Mouse (Mus musculus): ENCODE results near the gene Sept7. TPM values are rescaled to one million over a fixed set of nuclear protein-coding genes. Genes with fewer than 3 reads are reported as not detected.
A peak's percentile ranks its signal among the peaks of the same experiment; 100 is the strongest.
"Not testable (repeated sequence)": the region's sequence is repeated elsewhere in the genome, so short reads cannot be mapped to it uniquely, and the experiment has no call there.

Sept7 gene
- polyA plus RNA-seq, 1 experiment from 2014 or later = 258 TPM

- 96% methylated on average over 1 of the region's 1 CpGs for WGBS
- H3K4me1 ChIP-seq = no peaks in the 10 kb centered on the region
- no peaks in the 10 kb centered on the region for H3K9me3 ChIP-seq
- no peak overlapping the region for H3K9ac ChIP-seq (replicated peaks)
- ATAC-seq (ENCODE audit: low FRiP score, low read depth) = no peak
- H3K4me2 ChIP-seq (replicated peaks) = no peak overlapping the region
- no peaks in the 10 kb centered on the region for H3K27me3 ChIP-seq
- H3K36me3 ChIP-seq = peaks cover 8% of the 10 kb centered on the region
- no peak overlapping the region for H3K27ac ChIP-seq (replicated peaks)
- no peak overlapping the region for H3K4me3 ChIP-seq
Measured at GRCm38 (mm10) chr9:25262087-25262486, 9.8 kb downstream of the Sept7 start.

GRCm38 (mm10) chr9:25265795-25266194 is 13.6 kb downstream of the Sept7 start:
- Histone ChIP-seq H3K9me3 (no peaks in the 10 kb centered on the region), H3K9ac (replicated peaks) (no peak overlapping the region), H3K4me2 (replicated peaks) (no peak overlapping the region), H3K4me1 (no peaks in the 10 kb centered on the region), H3K27me3 (no peaks in the 10 kb centered on the region), H3K27ac (replicated peaks) (no peak overlapping the region), H3K4me3 (no peak overlapping the region), H3K36me3 (peaks cover 20% of the 10 kb centered on the region)
- 95% methylated on average over 4 of the region's 4 CpGs for WGBS
- ATAC-seq (ENCODE audit: low FRiP score, low read depth) = no peak

- H3K9ac ChIP-seq (replicated peaks) = no peak overlapping the region
- H3K36me3 ChIP-seq = peaks cover 20% of the 10 kb centered on the region
- H3K9me3 ChIP-seq = no peaks in the 10 kb centered on the region
- H3K4me2 ChIP-seq (replicated peaks) = no peak overlapping the region
- WGBS = 98% methylated on average over 3 of the region's 3 CpGs
- H3K27me3 ChIP-seq = no peaks in the 10 kb centered on the region
- no peak for ATAC-seq (ENCODE audit: low FRiP score, low read depth)
- H3K27ac ChIP-seq (replicated peaks) = no peak overlapping the region
- H3K4me3 ChIP-seq = no peak overlapping the region
- no peaks in the 10 kb centered on the region for H3K4me1 ChIP-seq
Measured at GRCm38 (mm10) chr9:25267133-25267532, 14.9 kb downstream of the Sept7 start.

GRCm38 (mm10) chr9:25267574-25267973 is 15.3 kb downstream of the Sept7 start:
- Histone ChIP-seq H3K4me3 (no peak overlapping the region), H3K9ac (replicated peaks) (no peak overlapping the region), H3K36me3 (peaks cover 20% of the 10 kb centered on the region), H3K4me2 (replicated peaks) (no peak overlapping the region), H3K27me3 (no peaks in the 10 kb centered on the region), H3K9me3 (no peaks in the 10 kb centered on the region), H3K4me1 (no peaks in the 10 kb centered on the region), H3K27ac (replicated peaks) (no peak overlapping the region)
- 97% methylated on average over 2 of the region's 2 CpGs for WGBS
- ATAC-seq (ENCODE audit: low FRiP score, low read depth) = no peak

- Histone ChIP-seq H3K36me3 (peaks cover 13% of the 10 kb centered on the region), H3K9me3 (no peaks in the 10 kb centered on the region), H3K4me2 (replicated peaks) (no peak overlapping the region), H3K27ac (replicated peaks) (no peak overlapping the region), H3K27me3 (no peaks in the 10 kb centered on the region), H3K4me3 (no peak overlapping the region), H3K4me1 (no peaks in the 10 kb centered on the region), H3K9ac (replicated peaks) (no peak overlapping the region)
- peak; percentile 9; the same call in 1 of the 2 replicates for ATAC-seq (ENCODE audit: low FRiP score, low read depth)
- 94% methylated on average over 2 of the region's 2 CpGs for WGBS
Measured at GRCm38 (mm10) chr9:25271902-25272301, 19.7 kb downstream of the Sept7 start.

GRCm38 (mm10) chr9:25289796-25290195 is 37.6 kb downstream of the Sept7 start:
- H3K36me3 ChIP-seq = peaks cover 11% of the 10 kb centered on the region
- no peak for ATAC-seq (ENCODE audit: low FRiP score, low read depth)

GRCm38 (mm10) chr9:25309505-25310182 is 57.4 kb downstream of the Sept7 start:
- peaks cover 29% of the 10 kb centered on the region for H3K36me3 ChIP-seq
- H3K4me1 ChIP-seq = no peaks in the 10 kb centered on the region
- 93% methylated on average over 1 of the region's 1 CpGs for WGBS
- H3K4me2 ChIP-seq (replicated peaks) = no peak overlapping the region
- no peak overlapping the region for H3K9ac ChIP-seq (replicated peaks)
- H3K4me3 ChIP-seq = no peak overlapping the region
- peak; percentile 62 for ATAC-seq (ENCODE audit: low FRiP score, low read depth)
- no peaks in the 10 kb centered on the region for H3K27me3 ChIP-seq
- H3K27ac ChIP-seq (replicated peaks) = no peak overlapping the region
- H3K9me3 ChIP-seq = no peaks in the 10 kb centered on the region

More at GRCm38 (mm10) chr9:25289796-25290195, 37.6 kb downstream of the Sept7 start:
- Histone ChIP-seq H3K9me3 (no peaks in the 10 kb centered on the region), H3K27ac (replicated peaks) (no peak overlapping the region), H3K4me2 (replicated peaks) (no peak overlapping the region), H3K9ac (replicated peaks) (no peak overlapping the region), H3K27me3 (no peaks in the 10 kb centered on the region), H3K4me1 (no peaks in the 10 kb centered on the region), H3K4me3 (no peak overlapping the region)
- 91% methylated on average over 1 of the region's 1 CpGs for WGBS

GRCm38 (mm10) chr9:25314304-25314703 is 62.1 kb downstream of the Sept7 start:
- no peak overlapping the region for H3K27ac ChIP-seq (replicated peaks)
- no peaks in the 10 kb centered on the region for H3K9me3 ChIP-seq
- H3K36me3 ChIP-seq = 0 out of 2 replicates have a peak, but pooled peaks cover 11% of the 10 kb centered on the region
- H3K4me1 ChIP-seq = no peaks in the 10 kb centered on the region
- ATAC-seq (ENCODE audit: low FRiP score, low read depth) = no peak
- H3K27me3 ChIP-seq = no peaks in the 10 kb centered on the region
- no peak overlapping the region for H3K9ac ChIP-seq (replicated peaks)
- H3K4me3 ChIP-seq = no peak overlapping the region
- no peak overlapping the region for H3K4me2 ChIP-seq (replicated peaks)
- 90% methylated on average over 4 of the region's 4 CpGs for WGBS

GRCm38 (mm10) chr9:25317827-25318505 is 65.7 kb downstream of the Sept7 start:
- Histone ChIP-seq H3K4me1 (no peaks in the 10 kb centered on the region), H3K9me3 (no peaks in the 10 kb centered on the region), H3K9ac (replicated peaks) (no peak overlapping the region), H3K4me2 (replicated peaks) (no peak overlapping the region), H3K27ac (replicated peaks) (no peak overlapping the region), H3K27me3 (no peaks in the 10 kb centered on the region), H3K4me3 (no peak overlapping the region), H3K36me3 (0 out of 2 replicates have a peak, but pooled peaks cover 3% of the 10 kb centered on the region)
- ATAC-seq (ENCODE audit: low FRiP score, low read depth) = peak; percentile 74; the same call in 1 of the 2 replicates
- WGBS = 57% methylated on average over 4 of the region's 4 CpGs

GRCm38 (mm10) chr9:25319676-25320075 is 67.4 kb downstream of the Sept7 start:
- not testable (repeated sequence) for H3K9ac ChIP-seq (replicated peaks); H3K9me3 ChIP-seq; H3K4me2 ChIP-seq (replicated peaks); H3K4me3 ChIP-seq; H3K27me3 ChIP-seq; H3K27ac ChIP-seq (replicated peaks); H3K4me1 ChIP-seq; H3K36me3 ChIP-seq; ATAC-seq (ENCODE audit: low FRiP score, low read depth)
- WGBS = 89% methylated on average over 6 of the region's 6 CpGs

- ATAC-seq (ENCODE audit: low FRiP score, low read depth) = no peak
- Histone ChIP-seq H3K36me3 (no peaks in the 10 kb centered on the region), H3K27ac (replicated peaks) (no peak overlapping the region), H3K4me2 (replicated peaks) (no peak overlapping the region), H3K4me1 (no peaks in the 10 kb centered on the region), H3K27me3 (no peaks in the 10 kb centered on the region), H3K4me3 (no peak overlapping the region), H3K9me3 (no peaks in the 10 kb centered on the region), H3K9ac (replicated peaks) (no peak overlapping the region)
- 79% methylated on average over 4 of the region's 4 CpGs for WGBS
Measured at GRCm38 (mm10) chr9:25327727-25328370, 75.6 kb downstream of the Sept7 start.

Data from midbrain, embryonic 12.5 days (tissue).